Comparison of ENCODE assay signal across 23 mouse cellular contexts in genomic region chr9:53957021-53957420, GRCm38 (mm10). TPM values are rescaled to one million over a fixed set of nuclear protein-coding genes. Genes with fewer than 3 reads are reported as not detected.
DNase-seq lines count a peak whose midpoint lies in the region; ATAC-seq and TF ChIP-seq lines count a peak whose summit lies in the region.
"Had no signal": no experiment of that assay in that cellular context is flagged by ENCODE, and none has a peak within 500 bp of the region (broad histone marks: within the 10 kb centered on the region; RNA-seq: fewer than 3 reads in every experiment).

No protein-coding gene starts in this region.

- no peak overlapping the region for H3K4me2 ChIP-seq in kidney, postnatal 0 days (ENCODE audit: low read length)
- no peak overlapping the region for H3K4me2 ChIP-seq in limb, embryonic 11.5 days (ENCODE audit: low read depth, severe bottlenecking)
- no peak overlapping the region for H3K4me2 ChIP-seq in forebrain, embryonic 16.5 days (ENCODE audit: low read length)
- H3K4me2 ChIP-seq: forebrain, embryonic 13.5 days; heart, embryonic 11.5 days; hindbrain, embryonic 12.5 days had no signal

- H3K9me3 ChIP-seq in kidney, postnatal 0 days (replicated peaks; ENCODE audit: low read length) = no peaks in the 10 kb centered on the region
- H3K9me3 ChIP-seq in limb, embryonic 11.5 days (ENCODE audit: control insufficient read depth, low read length) = no peaks in the 10 kb centered on the region
- no peaks in the 10 kb centered on the region for H3K9me3 ChIP-seq in limb, embryonic 10.5 days (replicated peaks)
- no peaks in the 10 kb centered on the region for H3K9me3 ChIP-seq in forebrain, embryonic 16.5 days (ENCODE audit: control insufficient read depth, low read length)
- H3K9me3 ChIP-seq: forebrain, embryonic 10.5 days; forebrain, embryonic 13.5 days; G1E; hindbrain, embryonic 12.5 days had no signal

- 12% methylated on average over 11 of the region's 11 CpGs for WGBS in kidney, postnatal 0 days
- 34% methylated on average over 11 of the region's 11 CpGs for WGBS in limb, embryonic 11.5 days
- 45% methylated on average over 11 of the region's 11 CpGs for WGBS in limb, embryonic 10.5 days
- WGBS in forebrain, embryonic 16.5 days = 87% methylated on average over 11 of the region's 11 CpGs

- DNase-seq in kidney, postnatal 0 days (ENCODE audit: low spot score) = peak; percentile 53
- no peak for DNase-seq in kidney, postnatal 10 days
- peak; percentile 25 for DNase-seq in limb, embryonic 11.5 days (ENCODE audit: low spot score)
- DNase-seq in limb, embryonic 10.5 days (ENCODE audit: low spot score) = no peak
- DNase-seq in retina, postnatal 1 day = peak; percentile 48
- DNase-seq in retina, embryonic 14.5 days (ENCODE audit: low spot score) = no peak
- DNase-seq: adrenal gland, postnatal 10 days; B cell, adult 2 months; cerebellum, adult 18-20 months; cerebellum, adult 9-10 months; cerebellum, postnatal 14 days; forebrain, postnatal 0 days; gastrocnemius, adult 2 months; gastrocnemius, postnatal 14 days; heart, adult 11 months had no signal

- H3K4me3 ChIP-seq in kidney, postnatal 0 days (replicated peaks; ENCODE audit: low read depth, low read length) = no peak overlapping the region
- H3K4me3 ChIP-seq in limb, embryonic 11.5 days (ENCODE audit: low read depth, low read length) = no peak overlapping the region
- H3K4me3 ChIP-seq in limb, embryonic 10.5 days = no peak overlapping the region
- no peak overlapping the region for H3K4me3 ChIP-seq in forebrain, embryonic 16.5 days (replicated peaks; ENCODE audit: low read length)
- H3K4me3 ChIP-seq: forebrain, embryonic 10.5 days; forebrain, embryonic 13.5 days; gastrocnemius, adult 2 months; hindbrain, embryonic 12.5 days had no signal

- H3K27me3 ChIP-seq in kidney, postnatal 0 days (ENCODE audit: insufficient read depth, low read length) = no peaks in the 10 kb centered on the region
- no peaks in the 10 kb centered on the region for H3K27me3 ChIP-seq in limb, embryonic 11.5 days (ENCODE audit: control insufficient read depth, insufficient read depth, low read length)
- no peaks in the 10 kb centered on the region for H3K27me3 ChIP-seq in limb, embryonic 10.5 days (ENCODE audit: low read depth, poor library complexity, severe bottlenecking)
- H3K27me3 ChIP-seq in forebrain, embryonic 16.5 days (replicated peaks; ENCODE audit: control insufficient read depth, insufficient read depth, low read length) = no peaks in the 10 kb centered on the region
- H3K27me3 ChIP-seq: CH12.LX; forebrain, embryonic 13.5 days; hindbrain, embryonic 12.5 days; Patski had no signal

- TF ChIP-seq CTCF in kidney, postnatal 0 days (IDR thresholded peaks at IDR 0.05; ENCODE audit: low read depth) = no peak

- no peak for ATAC-seq in kidney, postnatal 0 days (replicated peaks; ENCODE audit: low FRiP score, low read depth)
- no peak for ATAC-seq in limb, embryonic 11.5 days (ENCODE audit: insufficient number of reproducible peaks, low FRiP score, low TSS enrichment, low read depth)
- no peak for ATAC-seq in forebrain, embryonic 16.5 days
- ATAC-seq: forebrain, embryonic 13.5 days; forebrain, postnatal 0 days; Patski had no signal

- H3K27ac ChIP-seq in kidney, postnatal 0 days = no peak overlapping the region
- no peak overlapping the region for H3K27ac ChIP-seq in limb, embryonic 11.5 days (replicated peaks; ENCODE audit: low read depth, low read length)
- H3K27ac ChIP-seq in limb, embryonic 10.5 days = no peak overlapping the region
- no peak overlapping the region for H3K27ac ChIP-seq in forebrain, embryonic 16.5 days (ENCODE audit: low read length)
- H3K27ac ChIP-seq: forebrain, embryonic 10.5 days; forebrain, embryonic 13.5 days; gastrocnemius, adult 2 months; hindbrain, embryonic 12.5 days had no signal

- H3K36me3 ChIP-seq in kidney, postnatal 0 days (ENCODE audit: insufficient read depth, low read length) = no peaks in the 10 kb centered on the region
- no peaks in the 10 kb centered on the region for H3K36me3 ChIP-seq in limb, embryonic 11.5 days (ENCODE audit: control insufficient read depth, insufficient read depth, low read length)
- H3K36me3 ChIP-seq in limb, embryonic 10.5 days = no peaks in the 10 kb centered on the region
- no peaks in the 10 kb centered on the region for H3K36me3 ChIP-seq in forebrain, embryonic 16.5 days (ENCODE audit: control insufficient read depth, insufficient read depth)
- H3K36me3 ChIP-seq: forebrain, embryonic 10.5 days; G1E; hindbrain, embryonic 12.5 days had no signal

- no peak overlapping the region for H3K9ac ChIP-seq in kidney, postnatal 0 days (ENCODE audit: low read depth, low read length)
- H3K9ac ChIP-seq in limb, embryonic 11.5 days (ENCODE audit: low read length) = no peak overlapping the region
- no peak overlapping the region for H3K9ac ChIP-seq in forebrain, embryonic 16.5 days (replicated peaks; ENCODE audit: low read depth, low read length)
- H3K9ac ChIP-seq: forebrain, embryonic 13.5 days; forebrain, postnatal 0 days; hindbrain, embryonic 12.5 days had no signal

- no peaks in the 10 kb centered on the region for H3K4me1 ChIP-seq in kidney, postnatal 0 days (replicated peaks; ENCODE audit: insufficient read depth, low read length)
- H3K4me1 ChIP-seq in limb, embryonic 11.5 days (ENCODE audit: control insufficient read depth, insufficient read depth, low read length) = 0 out of 2 replicates have a peak, but pooled peaks cover 2% of the 10 kb centered on the region
- peaks cover 5% of the 10 kb centered on the region for H3K4me1 ChIP-seq in limb, embryonic 10.5 days
- H3K4me1 ChIP-seq in forebrain, embryonic 16.5 days (replicated peaks; ENCODE audit: control insufficient read depth, insufficient read depth, low read length) = no peaks in the 10 kb centered on the region
- H3K4me1 ChIP-seq: forebrain, embryonic 13.5 days; hindbrain, embryonic 12.5 days had no signal

RNA-seq across cellular contexts. Expression of gene Elmod1, which starts 18.1 kb away (rescaled TPM):
- 0.33 and 0.48 TPM in 2 replicates for polyA plus RNA-seq in kidney, postnatal 0 days (2015; fragmentation: Nextera tagmentation; extraction: Ambion mirVana)
- 0.29 and 0.50 TPM in 2 replicates for polyA plus RNA-seq in limb, embryonic 11.5 days (2014; fragmentation: Nextera tagmentation; extraction: Ambion mirVana)
- 0.14 and 0.73 TPM in 2 replicates for polyA plus RNA-seq in limb, embryonic 10.5 days (2016; fragmentation: Nextera tagmentation; extraction: Ambion mirVana)
- polyA plus RNA-seq in forebrain, embryonic 16.5 days (2015; fragmentation: Nextera tagmentation; extraction: Ambion mirVana) = 33.0 and 39.6 TPM in 2 replicates
- polyA plus RNA-seq: G1E; heart, embryonic 11.5 days had no signal

Comparison
In these comparisons a context has a peak if more than half of its experiments do, and no peak if none do; other contexts are left out.
1. DNase-seq: peak in kidney, postnatal 0 days (single experiment), limb, embryonic 11.5 days (single experiment) and retina, postnatal 1 day (single experiment); none in kidney, postnatal 10 days (single experiment), limb, embryonic 10.5 days (single experiment) and retina, embryonic 14.5 days (single experiment).
2. RNA of gene Elmod1, which starts 18.1 kb away (polyA plus RNA-seq): 33.0 to 39.6 TPM in forebrain, embryonic 16.5 days; 0.14 to 0.73 TPM in limb, embryonic 10.5 days, 0.33 to 0.48 TPM in kidney, postnatal 0 days and 0.29 to 0.50 TPM in limb, embryonic 11.5 days; every median in the first group is over 10 times any median in the second.